15 mouse cellular contexts compared by ENCODE assay signal in the genomic region with DNA sequence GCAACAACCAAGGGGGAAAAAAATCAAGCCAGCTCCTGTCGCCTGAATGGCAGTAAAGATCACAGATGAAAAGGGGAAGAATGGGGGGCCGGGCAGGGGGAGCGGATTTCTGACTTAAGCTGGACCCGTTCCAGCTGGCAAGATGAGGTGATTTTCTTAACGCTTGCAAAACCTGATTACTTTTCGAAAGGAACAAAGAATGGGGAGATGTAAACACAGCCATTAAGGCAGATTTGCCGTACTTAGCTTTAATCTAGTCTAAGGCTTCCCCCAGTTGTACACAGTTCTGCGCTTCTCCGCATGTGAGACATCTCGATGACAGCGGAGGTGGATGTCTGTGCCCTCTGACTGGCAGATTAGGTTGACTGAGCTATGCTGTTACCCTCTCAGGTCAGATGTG.
A peak's percentile ranks its signal among the peaks of the same experiment; 100 is the strongest.
DNase-seq lines count a peak whose midpoint lies in the region; ATAC-seq and TF ChIP-seq lines count a peak whose summit lies in the region.
"Had no signal": no experiment of that assay in that cellular context is flagged by ENCODE, and none has a peak within 500 bp of the region (broad histone marks: within the 10 kb centered on the region; RNA-seq: fewer than 3 reads in every experiment).

No protein-coding gene starts in this region.

- H3K4me3 ChIP-seq in heart, embryonic 13.5 days = no peak overlapping the region
- H3K4me3 ChIP-seq in MEL (ENCODE audit: control insufficient read depth in 1 of 2, insufficient read depth in 1 of 2, low read depth in 2 of 2, low read length in 2 of 2) = no peak overlapping the region
- H3K4me3 ChIP-seq in forebrain, postnatal 0 days (ENCODE audit: low read depth, low read length) = peak overlapping the region; percentile 8; the same call in 1 of the 2 replicates
- no peak overlapping the region for H3K4me3 ChIP-seq in midbrain, embryonic 14.5 days (replicated peaks; ENCODE audit: low read depth, low read length)
- H3K4me3 ChIP-seq: heart, embryonic 15.5 days; liver, embryonic 12.5 days had no signal

- no peak for ATAC-seq in heart, embryonic 13.5 days (ENCODE audit: extremely low read depth, insufficient number of reproducible peaks, low FRiP score, low TSS enrichment)
- ATAC-seq in forebrain, postnatal 0 days = peak; percentile 32; the same call in 1 of the 2 replicates
- no peak for ATAC-seq in midbrain, embryonic 14.5 days (ENCODE audit: low FRiP score, low TSS enrichment)
- no peak for ATAC-seq in erythroid progenitor cell, adult 5-6 weeks (replicated peaks; ENCODE audit: low FRiP score, poor library complexity, severe bottlenecking)
- ATAC-seq: liver, embryonic 12.5 days had no signal

- no peaks in the 10 kb centered on the region for H3K36me3 ChIP-seq in heart, embryonic 13.5 days
- H3K36me3 ChIP-seq in MEL (ENCODE audit: control insufficient read depth in 1 of 2, insufficient read depth in 2 of 2, low read length in 2 of 2) = peaks cover 0 to 3% of the 10 kb centered on the region in 2 experiments; a peak in 2 of 4 replicates
- no peaks in the 10 kb centered on the region for H3K36me3 ChIP-seq in forebrain, postnatal 0 days (ENCODE audit: insufficient read depth)
- no peaks in the 10 kb centered on the region for H3K36me3 ChIP-seq in midbrain, embryonic 14.5 days (ENCODE audit: control insufficient read depth, insufficient read depth, low read length)
- H3K36me3 ChIP-seq: heart, embryonic 15.5 days; liver, embryonic 12.5 days had no signal

- no peak overlapping the region for H3K9ac ChIP-seq in heart, embryonic 13.5 days
- no peak overlapping the region for H3K9ac ChIP-seq in MEL (ENCODE audit: control insufficient read depth, low read depth, low read length, poor library complexity, severe bottlenecking)
- H3K9ac ChIP-seq in forebrain, postnatal 0 days = no peak overlapping the region
- no peak overlapping the region for H3K9ac ChIP-seq in midbrain, embryonic 14.5 days (replicated peaks; ENCODE audit: low read length)
- H3K9ac ChIP-seq: heart, embryonic 15.5 days; liver, embryonic 12.5 days had no signal

- no peak overlapping the region for H3K27ac ChIP-seq in heart, embryonic 13.5 days (replicated peaks)
- H3K27ac ChIP-seq in MEL (ENCODE audit: control insufficient read depth, low read depth, low read length) = no peak overlapping the region
- no peak overlapping the region for H3K27ac ChIP-seq in forebrain, postnatal 0 days (ENCODE audit: low read depth, low read length)
- no peak overlapping the region for H3K27ac ChIP-seq in midbrain, embryonic 14.5 days (replicated peaks; ENCODE audit: low read depth, low read length)
- H3K27ac ChIP-seq: heart, embryonic 15.5 days; liver, embryonic 12.5 days had no signal

- H3K79me2 ChIP-seq in MEL (ENCODE audit: control insufficient read depth, insufficient read depth, low read length, poor library complexity) = no peaks in the 10 kb centered on the region

- no peak for TF ChIP-seq POLR2A in MEL (IDR thresholded peaks at IDR 0.05; ENCODE audit: control insufficient read depth in 1 of 2, insufficient read depth in 1 of 2, low read depth in 1 of 2, low read length in 2 of 2, poor library complexity in 1 of 2)

- TF ChIP-seq RAD21 in MEL (IDR thresholded peaks at IDR 0.05; ENCODE audit: low read depth, low read length) = no peak

- no peak for TF ChIP-seq CTCF in MEL (IDR thresholded peaks at IDR 0.05 in 2 of 3, conservative IDR thresholded peaks at IDR 0.05 in 1 of 3; ENCODE audit: control insufficient read depth in 1 of 3, insufficient read depth in 1 of 3, low read depth in 2 of 3, low read length in 3 of 3, poor library complexity in 1 of 3, severe bottlenecking in 1 of 3)
- no peak for TF ChIP-seq CTCF in forebrain, postnatal 0 days (IDR thresholded peaks at IDR 0.05; ENCODE audit: low read depth)

- H3K9me3 ChIP-seq in heart, embryonic 13.5 days = no peaks in the 10 kb centered on the region
- no peaks in the 10 kb centered on the region for H3K9me3 ChIP-seq in MEL (replicated peaks; ENCODE audit: insufficient read depth, low read length)
- no peaks in the 10 kb centered on the region for H3K9me3 ChIP-seq in forebrain, postnatal 0 days (ENCODE audit: low read length)
- H3K9me3 ChIP-seq in midbrain, embryonic 14.5 days (ENCODE audit: control insufficient read depth, low read length) = no peaks in the 10 kb centered on the region
- H3K9me3 ChIP-seq: heart, embryonic 15.5 days; liver, embryonic 12.5 days had no signal

- peaks cover 47% of the 10 kb centered on the region for H3K4me1 ChIP-seq in heart, embryonic 13.5 days
- H3K4me1 ChIP-seq in MEL (ENCODE audit: control insufficient read depth in 1 of 2, insufficient read depth in 2 of 2, low read length in 2 of 2) = peaks cover 4 to 16% of the 10 kb centered on the region in 2 experiments
- H3K4me1 ChIP-seq in forebrain, postnatal 0 days (ENCODE audit: insufficient read depth) = no peaks in the 10 kb centered on the region
- H3K4me1 ChIP-seq in midbrain, embryonic 14.5 days (ENCODE audit: control insufficient read depth, insufficient read depth, low read length) = peaks cover 5% of the 10 kb centered on the region; the same call in 1 of the 2 replicates
- H3K4me1 ChIP-seq: liver, embryonic 12.5 days had no signal

- H3K4me2 ChIP-seq in heart, embryonic 13.5 days = peak overlapping the region; percentile 18
- peak overlapping the region; percentile 37 for H3K4me2 ChIP-seq in forebrain, postnatal 0 days (ENCODE audit: low read depth)
- peak overlapping the region; percentile 39 for H3K4me2 ChIP-seq in midbrain, embryonic 14.5 days (ENCODE audit: low read length)
- H3K4me2 ChIP-seq: heart, embryonic 15.5 days; liver, embryonic 12.5 days had no signal

- peak; percentile 46 to 56 for TF ChIP-seq EP300 in MEL (IDR thresholded peaks at IDR 0.05; ENCODE audit: low read depth in 1 of 2, low read length in 2 of 2)

- peaks cover 12% of the 10 kb centered on the region; the same call in 1 of the 2 replicates for H3K27me3 ChIP-seq in heart, embryonic 13.5 days (replicated peaks)
- no peaks in the 10 kb centered on the region for H3K27me3 ChIP-seq in MEL (ENCODE audit: control insufficient read depth in 1 of 2, insufficient read depth in 2 of 2, low read length in 2 of 2)
- no peaks in the 10 kb centered on the region for H3K27me3 ChIP-seq in forebrain, postnatal 0 days (ENCODE audit: insufficient read depth, low read length)
- H3K27me3 ChIP-seq in midbrain, embryonic 14.5 days (ENCODE audit: control insufficient read depth, insufficient read depth, low read length) = no peaks in the 10 kb centered on the region; the same call in 1 of the 2 replicates
- H3K27me3 ChIP-seq: heart, embryonic 15.5 days; liver, embryonic 12.5 days had no signal

- DNase-seq in heart, adult 9 months (ENCODE audit: low spot score in 2 of 2) = no peak
- DNase-seq in MEL (ENCODE audit: low read depth, low spot score) = peak; percentile 67
- peak; percentile 43 for DNase-seq in forebrain, postnatal 0 days
- peak; percentile 57 for DNase-seq in midbrain, embryonic 14.5 days
- no peak for DNase-seq in kidney, postnatal 10 days
- no peak for DNase-seq in kidney, adult 9 months
- DNase-seq: adrenal gland, postnatal 25 days; cerebellum, adult 18-20 months; kidney, adult 18-20 months; layer of hippocampus, postnatal 36 days; thymus, postnatal 36 days had no signal

- WGBS in heart, embryonic 13.5 days = 53% methylated on average over 11 of the region's 11 CpGs
- WGBS in forebrain, postnatal 0 days = 7% methylated on average over 11 of the region's 11 CpGs
- WGBS in midbrain, embryonic 14.5 days = 4% methylated on average over 11 of the region's 11 CpGs

TF ChIP-seq in MEL, 35 proteins besides CTCF, POLR2A, EP300 and RAD21:
- no peak for TF ChIP-seq GATA1 (IDR thresholded peaks at IDR 0.05; ENCODE audit: low read depth, low read length)
- TF ChIP-seq MEF2A (IDR thresholded peaks at IDR 0.05; ENCODE audit: extremely low read depth, insufficient replicate concordance, low read depth, low read length, poor library complexity, severe bottlenecking) = no peak
- TF ChIP-seq ZNF384 (IDR thresholded peaks at IDR 0.05; ENCODE audit: low read depth, low read length) = peak; percentile 28; the same call in 1 of the 2 replicates
- TF ChIP-seq USF2 (IDR thresholded peaks at IDR 0.05; ENCODE audit: borderline replicate concordance in 1 of 2, insufficient read depth in 1 of 2, low read depth in 1 of 2, low read length in 2 of 2) = no peak
- TF ChIP-seq SMC3 (IDR thresholded peaks at IDR 0.05; ENCODE audit: low read depth, low read length) = no peak
- peak; percentile 51; the same call in 1 of the 2 replicates for TF ChIP-seq ETS1 (IDR thresholded peaks at IDR 0.05; ENCODE audit: low read depth, low read length)
- TF ChIP-seq TCF12 (IDR thresholded peaks at IDR 0.05; ENCODE audit: low read depth, low read length) = peak; percentile 34; the same call in 1 of the 2 replicates
- no peak for TF ChIP-seq GABPA (IDR thresholded peaks at IDR 0.05; ENCODE audit: low read depth, low read length)
- 0 out of 2 replicates have a peak, but pooled peaks have one; percentile 47 for TF ChIP-seq MAZ (IDR thresholded peaks at IDR 0.05; ENCODE audit: low read depth, low read length)
- TF ChIP-seq MAFK (IDR thresholded peaks at IDR 0.05; ENCODE audit: borderline replicate concordance, low read depth, low read length) = no peak
- TF ChIP-seq ZC3H11A (IDR thresholded peaks at IDR 0.05; ENCODE audit: low read depth, low read length) = no peak
- TF ChIP-seq MYB (IDR thresholded peaks at IDR 0.05; ENCODE audit: low read depth, low read length) = no peak
- TF ChIP-seq BHLHE40 (IDR thresholded peaks at IDR 0.05; ENCODE audit: borderline replicate concordance, low read depth, low read length) = no peak
- TF ChIP-seq RCOR1 (IDR thresholded peaks at IDR 0.05; ENCODE audit: low read depth, low read length) = peak; percentile 84

Comparison
In these comparisons a context has a peak if more than half of its experiments do, and no peak if none do; other contexts are left out.
1. DNase-seq: peak in MEL (single experiment), forebrain, postnatal 0 days (single experiment) and midbrain, embryonic 14.5 days (single experiment); none in heart, adult 9 months (0 of 2), kidney, postnatal 10 days (single experiment) and kidney, adult 9 months (single experiment).
2. Peak in every context shown above with its lines, with median percentiles within 50 percentile points of each other: H3K4me2 ChIP-seq.